Mouse (Mus musculus) liver, embryonic 12.5 days (tissue): Measurements from ENCODE around the gene Ptpn3. TPM values are rescaled to one million over a fixed set of nuclear protein-coding genes. Genes with fewer than 3 reads are reported as not detected.

Experiments used
- ATAC-seq: fragments of 200-750 bp; cut with Nextera tagmentation; 2 replicates; pipeline ENCODE4 v1.8.0; 2017; ENCODE audit warnings: moderate number of reproducible peaks, mild to moderate bottlenecking, moderate library complexity
- H3K27ac ChIP-seq: fragments of 300-500 bp; sonication (generic); 2 replicates; pipeline ENCODE4 v1.5.1; 2016; ENCODE audit warnings: mild to moderate bottlenecking
- H3K27me3 ChIP-seq: fragments of 300-500 bp; sonication (generic); replicated peaks from 2 replicates; pipeline ENCODE4 v1.6.1; 2016; ENCODE audit warnings: mild to moderate bottlenecking, moderate library complexity
- H3K36me3 ChIP-seq: fragments of 300-500 bp; sonication (generic); 2 replicates; pipeline ENCODE4 v1.6.1; 2016; ENCODE audit warnings: mild to moderate bottlenecking, moderate library complexity
- H3K4me1 ChIP-seq: fragments of 300-500 bp; sonication (generic); 2 replicates; pipeline ENCODE4 v1.6.1; 2016
- H3K4me2 ChIP-seq: fragments of 300-500 bp; sonication (generic); 2 replicates; pipeline ENCODE4 v1.6.1; 2016; ENCODE audit warnings: mild to moderate bottlenecking, moderate library complexity
- H3K4me3 ChIP-seq: fragments of 300-500 bp; sonication (generic); 2 replicates; pipeline ENCODE4 v1.5.1; 2016; ENCODE audit warnings: mild to moderate bottlenecking, moderate library complexity
- H3K9ac ChIP-seq: fragments of 300-500 bp; sonication (generic); 2 replicates; pipeline ENCODE4 v1.6.1; 2016; ENCODE audit warnings: mild to moderate bottlenecking, moderate library complexity
- H3K9me3 ChIP-seq: fragments of 300-500 bp; sonication (generic); replicated peaks from 2 replicates; pipeline ENCODE4 v1.6.1; 2016; ENCODE audit warnings: mild to moderate bottlenecking, moderate library complexity
- WGBS: fragments of 180-500 bp; shearing (Covaris S2); methylation state at CpG from one replicate; pipeline ENCODE4 v1.1.7; 2016; ENCODE audit not compliant: insufficient replicate concordance; 5-methylcytosine and 5-hydroxymethylcytosine counted together
- polyA plus RNA-seq: library from polyadenylated mRNA; unstranded; fragments of >200 nt; fragmentation: Nextera tagmentation; extraction: Ambion mirVana; gene quantifications from 2 replicates; pipeline ENCODE4 v1.2.1, GENCODE M21; 2016

The Ptpn3 gene
- polyA plus RNA-seq, 1 experiment from 2014 or later, result 0.32 TPM

DNA sequence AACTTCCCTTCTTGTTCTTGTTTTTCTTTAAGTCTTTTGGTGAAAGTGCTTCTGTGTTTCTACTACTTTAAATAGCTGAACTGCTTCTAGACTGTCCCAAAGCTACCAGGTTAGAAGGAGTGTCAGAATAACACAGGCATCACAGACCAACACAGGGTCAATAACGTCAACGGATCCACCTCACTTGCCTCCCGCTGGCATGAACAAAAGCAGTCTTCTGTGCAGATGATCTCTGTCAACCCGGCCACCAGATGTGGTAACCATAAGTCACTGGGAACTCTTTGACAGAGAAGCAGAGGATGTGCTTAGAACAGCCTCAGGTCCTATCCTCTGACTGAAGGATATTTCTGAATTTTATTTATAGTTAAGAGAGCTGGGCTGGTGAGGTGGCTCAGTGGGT, 65.9 kb downstream of the Ptpn3 start:
- no peak overlapping the region for H3K27ac ChIP-seq
- H3K4me2 ChIP-seq, result no peak overlapping the region
- WGBS, result 75% methylated on average over 4 of the region's 4 CpGs
- no peaks in the 10 kb centered on the region for H3K36me3 ChIP-seq
- H3K9ac ChIP-seq, result no peak overlapping the region
- ATAC-seq, result no peak
- no peak overlapping the region for H3K4me3 ChIP-seq
- H3K27me3 ChIP-seq, result no peaks in the 10 kb centered on the region
- H3K9me3 ChIP-seq, result no peaks in the 10 kb centered on the region
- H3K4me1 ChIP-seq, result no peaks in the 10 kb centered on the region

DNA sequence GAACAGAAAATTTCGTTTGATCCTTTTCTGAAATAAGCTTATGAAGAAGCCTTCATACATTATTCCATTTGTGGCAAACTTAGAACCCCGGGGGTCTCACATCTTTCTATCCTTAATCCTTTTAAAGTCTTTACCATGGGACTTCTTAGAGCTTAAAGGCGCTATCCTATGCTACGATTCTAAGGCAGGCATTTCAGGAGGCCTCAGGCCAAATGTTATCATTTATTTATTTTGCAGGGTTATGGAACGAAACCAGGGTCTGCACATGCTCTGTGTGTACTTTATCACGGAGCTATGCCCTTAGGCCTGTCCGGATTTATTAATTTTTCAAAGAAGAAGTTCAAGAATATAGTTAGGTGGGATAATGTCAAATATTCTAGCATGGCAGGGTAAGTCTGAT, 67.3 kb downstream of the Ptpn3 start:
- no peak for ATAC-seq
- Histone ChIP-seq H3K4me3 (no peak overlapping the region), H3K9me3 (no peaks in the 10 kb centered on the region), H3K9ac (no peak overlapping the region), H3K36me3 (no peaks in the 10 kb centered on the region), H3K4me1 (no peaks in the 10 kb centered on the region), H3K27me3 (no peaks in the 10 kb centered on the region), H3K27ac (no peak overlapping the region), H3K4me2 (no peak overlapping the region)
- 64% methylated on average over 7 of the region's 7 CpGs for WGBS

GRCm38 (mm10) chr4:57232439-57232838, 69.2 kb downstream of the Ptpn3 start:
- Histone ChIP-seq H3K9me3 (no peaks in the 10 kb centered on the region), H3K36me3 (no peaks in the 10 kb centered on the region), H3K4me1 (no peaks in the 10 kb centered on the region), H3K27ac (no peak overlapping the region), H3K27me3 (no peaks in the 10 kb centered on the region), H3K4me3 (no peak overlapping the region), H3K9ac (no peak overlapping the region), H3K4me2 (no peak overlapping the region)
- 83% methylated on average over 8 of the region's 8 CpGs for WGBS
- no peak for ATAC-seq

DNA sequence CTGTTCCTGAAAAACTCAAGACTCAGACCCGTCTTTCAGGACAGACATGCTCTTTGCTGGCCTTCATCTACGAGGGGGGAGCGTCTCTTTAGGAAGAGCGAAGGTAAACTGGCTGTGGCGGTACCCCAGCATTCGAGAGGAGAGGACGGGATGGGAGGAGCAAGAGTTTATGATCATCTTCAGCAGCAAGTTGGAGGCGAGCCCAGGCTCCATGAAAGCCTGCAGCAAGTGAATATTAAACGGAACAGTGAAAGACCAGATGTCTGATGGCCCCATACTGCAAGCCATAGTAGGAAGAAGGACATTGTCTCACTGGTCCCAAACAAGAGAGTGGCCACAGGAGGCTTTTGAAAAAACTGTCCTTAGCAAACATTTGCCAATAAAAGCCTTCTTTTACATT, 70.3 kb downstream of the Ptpn3 start:
- Histone ChIP-seq H3K4me1 (no peaks in the 10 kb centered on the region), H3K36me3 (no peaks in the 10 kb centered on the region), H3K4me2 (no peak overlapping the region), H3K9ac (no peak overlapping the region), H3K27me3 (no peaks in the 10 kb centered on the region), H3K9me3 (no peaks in the 10 kb centered on the region), H3K27ac (no peak overlapping the region), H3K4me3 (no peak overlapping the region)
- no peak for ATAC-seq
- 65% methylated on average over 9 of the region's 9 CpGs for WGBS

- Histone ChIP-seq H3K9ac (no peak overlapping the region), H3K9me3 (no peaks in the 10 kb centered on the region), H3K4me2 (no peak overlapping the region), H3K27me3 (no peaks in the 10 kb centered on the region), H3K27ac (no peak overlapping the region), H3K36me3 (no peaks in the 10 kb centered on the region), H3K4me3 (no peak overlapping the region), H3K4me1 (no peaks in the 10 kb centered on the region)
- 72% methylated on average over 7 of the region's 7 CpGs for WGBS
- no peak for ATAC-seq
Observed at GRCm38 (mm10) chr4:57230341-57230740, 71.3 kb downstream of the Ptpn3 start.

DNA sequence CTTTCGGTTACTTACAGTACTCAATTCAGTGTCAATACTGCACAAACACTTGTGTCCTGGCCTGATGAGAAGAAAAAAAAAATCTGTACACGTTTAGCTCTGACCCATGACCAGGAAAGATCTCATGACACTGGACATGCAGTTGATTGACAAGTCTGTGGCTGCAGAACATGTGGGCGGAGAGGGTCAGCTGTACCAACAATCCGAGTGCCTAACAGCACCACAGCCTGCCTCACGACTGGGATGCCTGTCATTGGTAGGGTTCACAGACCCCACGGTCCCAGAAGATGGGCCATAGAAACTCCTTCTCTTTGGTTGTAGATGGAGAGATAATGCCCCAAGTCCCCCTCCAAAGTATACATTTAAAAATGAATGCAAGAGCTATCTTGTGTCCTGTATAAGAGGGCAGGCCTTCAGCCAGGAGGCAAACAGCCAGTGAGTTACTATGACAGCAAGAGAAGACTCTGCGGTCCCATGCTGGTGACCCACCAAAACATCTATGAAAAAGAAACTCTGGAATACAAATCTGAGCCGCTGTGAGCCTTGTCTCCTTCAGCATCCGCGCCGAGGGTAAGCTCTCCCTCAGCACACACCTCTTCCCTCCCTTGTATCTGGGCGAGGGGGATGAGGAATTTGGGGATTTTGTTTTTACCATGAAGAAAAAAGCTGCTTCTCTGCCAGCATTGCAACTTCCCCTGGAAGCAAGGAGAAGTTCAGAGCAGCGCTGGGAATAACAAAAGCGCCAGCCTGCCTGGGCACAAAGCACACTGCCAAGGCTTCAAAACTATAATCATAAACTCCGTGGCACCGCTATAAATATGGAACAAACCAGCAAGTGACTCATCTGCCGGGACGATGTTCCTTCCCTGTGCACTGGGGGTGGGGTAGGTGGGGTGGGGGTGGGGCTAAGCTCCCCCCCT, 72.8 kb downstream of the Ptpn3 start:
- 67% methylated on average over 18 of the region's 18 CpGs for WGBS
- Histone ChIP-seq H3K27ac (no peak overlapping the region), H3K9me3 (no peaks in the 10 kb centered on the region), H3K4me2 (no peak overlapping the region), H3K27me3 (no peaks in the 10 kb centered on the region), H3K36me3 (no peaks in the 10 kb centered on the region), H3K4me3 (no peak overlapping the region), H3K9ac (no peak overlapping the region), H3K4me1 (0 out of 2 replicates have a peak, but pooled peaks cover under 1% of the 10 kb centered on the region)
- ATAC-seq, result no peak

- WGBS, result 84% methylated on average over 2 of the region's 2 CpGs
- Histone ChIP-seq H3K4me2 (no peak overlapping the region), H3K9ac (no peak overlapping the region), H3K4me3 (no peak overlapping the region), H3K36me3 (no peaks in the 10 kb centered on the region), H3K4me1 (0 out of 2 replicates have a peak, but pooled peaks cover 4% of the 10 kb centered on the region), H3K27ac (no peak overlapping the region), H3K27me3 (no peaks in the 10 kb centered on the region), H3K9me3 (no peaks in the 10 kb centered on the region)
- no peak for ATAC-seq
Observed at GRCm38 (mm10) chr4:57224776-57225175, 76.9 kb downstream of the Ptpn3 start.

DNA sequence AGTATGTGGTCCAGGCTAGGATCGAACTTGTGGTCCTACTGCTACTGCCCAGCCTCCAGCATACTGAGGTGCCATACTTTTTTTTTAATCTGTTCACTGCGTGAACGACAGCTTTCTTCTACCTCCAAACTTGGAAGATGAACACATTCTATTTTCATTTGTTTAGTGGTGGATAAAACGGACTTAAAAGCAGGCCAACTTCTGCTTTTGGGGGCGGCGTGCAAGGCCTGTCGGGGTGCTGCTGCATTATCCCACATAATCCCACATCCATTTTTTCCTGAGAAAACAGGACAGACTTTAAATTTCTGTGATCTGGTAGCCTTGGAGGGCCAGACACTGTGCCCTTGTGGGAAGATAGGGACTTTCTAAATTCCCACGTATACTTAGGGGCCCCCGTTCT, 83.9 kb downstream of the Ptpn3 start:
- Histone ChIP-seq H3K4me1 (no peaks in the 10 kb centered on the region), H3K36me3 (no peaks in the 10 kb centered on the region), H3K4me2 (no peak overlapping the region), H3K9me3 (no peaks in the 10 kb centered on the region), H3K27me3 (no peaks in the 10 kb centered on the region), H3K4me3 (no peak overlapping the region), H3K27ac (no peak overlapping the region), H3K9ac (no peak overlapping the region)
- ATAC-seq, result no peak
- WGBS, result 69% methylated on average over 9 of the region's 9 CpGs

DNA sequence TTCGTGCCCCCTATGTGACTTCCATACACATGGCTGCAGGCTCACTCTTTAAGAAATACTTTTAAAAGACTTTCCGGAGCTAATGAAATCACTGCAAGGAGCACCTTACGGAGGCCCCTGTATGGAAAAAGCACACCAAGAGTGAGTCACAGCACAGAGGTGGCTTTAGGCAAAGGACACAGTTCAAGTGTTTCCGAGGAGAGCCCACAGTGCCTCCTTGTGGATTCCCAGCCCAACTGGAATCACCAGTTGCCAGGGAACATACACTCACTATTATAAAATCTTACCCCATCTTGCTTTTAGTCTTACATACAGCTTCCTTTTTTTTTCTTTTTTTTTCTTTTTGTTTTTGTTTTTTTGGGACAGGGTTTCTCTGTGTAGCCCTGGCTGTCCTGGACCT, 85.1 kb downstream of the Ptpn3 start:
- no peak overlapping the region for H3K9ac ChIP-seq
- H3K4me3 ChIP-seq, result no peak overlapping the region
- no peaks in the 10 kb centered on the region for H3K36me3 ChIP-seq
- no peaks in the 10 kb centered on the region for H3K27me3 ChIP-seq
- WGBS, result 74% methylated on average over 4 of the region's 4 CpGs
- no peaks in the 10 kb centered on the region for H3K4me1 ChIP-seq
- no peak overlapping the region for H3K4me2 ChIP-seq
- no peak for ATAC-seq
- no peaks in the 10 kb centered on the region for H3K9me3 ChIP-seq
- no peak overlapping the region for H3K27ac ChIP-seq

DNA sequence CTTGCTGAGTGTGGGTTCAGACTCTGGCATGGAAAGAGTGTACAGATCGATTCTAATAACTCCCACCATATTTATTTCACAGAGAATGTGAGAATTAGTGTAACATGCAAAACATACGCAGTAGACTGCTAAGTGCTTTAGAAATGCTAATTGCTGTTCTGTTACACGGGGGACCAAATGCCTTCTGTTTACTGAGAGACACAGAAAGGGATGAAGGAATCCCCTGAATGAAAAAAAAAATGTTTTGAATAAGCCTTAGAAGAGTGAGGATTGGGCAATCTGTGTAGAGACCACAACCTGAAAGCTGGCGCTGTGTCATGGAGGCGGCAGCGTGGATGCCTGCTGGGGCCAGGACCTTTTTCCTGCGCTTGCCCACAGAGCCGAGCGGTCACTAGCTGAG, 86.8 kb downstream of the Ptpn3 start:
- 69% methylated on average over 9 of the region's 9 CpGs for WGBS
- Histone ChIP-seq H3K9me3 (no peaks in the 10 kb centered on the region), H3K27ac (no peak overlapping the region), H3K4me1 (no peaks in the 10 kb centered on the region), H3K4me2 (no peak overlapping the region), H3K36me3 (no peaks in the 10 kb centered on the region), H3K27me3 (no peaks in the 10 kb centered on the region), H3K9ac (no peak overlapping the region), H3K4me3 (no peak overlapping the region)
- ATAC-seq, result no peak

- 71% methylated on average over 3 of the region's 3 CpGs for WGBS
- no peaks in the 10 kb centered on the region for H3K4me1 ChIP-seq
- H3K9ac ChIP-seq, result no peak overlapping the region
- no peak overlapping the region for H3K27ac ChIP-seq
- H3K4me2 ChIP-seq, result no peak overlapping the region
- no peaks in the 10 kb centered on the region for H3K36me3 ChIP-seq
- no peaks in the 10 kb centered on the region for H3K27me3 ChIP-seq
- ATAC-seq, result no peak
- no peak overlapping the region for H3K4me3 ChIP-seq
- H3K9me3 ChIP-seq, result no peaks in the 10 kb centered on the region
Observed at GRCm38 (mm10) chr4:57214114-57214513, 87.5 kb downstream of the Ptpn3 start.

GRCm38 (mm10) chr4:57211706-57212105, 89.9 kb downstream of the Ptpn3 start:
- ATAC-seq, result no peak
- no peak overlapping the region for H3K4me3 ChIP-seq
- no peaks in the 10 kb centered on the region for H3K27me3 ChIP-seq
- H3K4me1 ChIP-seq, result no peaks in the 10 kb centered on the region
- H3K4me2 ChIP-seq, result no peak overlapping the region
- no peak overlapping the region for H3K27ac ChIP-seq
- no peaks in the 10 kb centered on the region for H3K36me3 ChIP-seq
- no peaks in the 10 kb centered on the region for H3K9me3 ChIP-seq
- 59% methylated on average over 2 of the region's 2 CpGs for WGBS
- no peak overlapping the region for H3K9ac ChIP-seq

DNA sequence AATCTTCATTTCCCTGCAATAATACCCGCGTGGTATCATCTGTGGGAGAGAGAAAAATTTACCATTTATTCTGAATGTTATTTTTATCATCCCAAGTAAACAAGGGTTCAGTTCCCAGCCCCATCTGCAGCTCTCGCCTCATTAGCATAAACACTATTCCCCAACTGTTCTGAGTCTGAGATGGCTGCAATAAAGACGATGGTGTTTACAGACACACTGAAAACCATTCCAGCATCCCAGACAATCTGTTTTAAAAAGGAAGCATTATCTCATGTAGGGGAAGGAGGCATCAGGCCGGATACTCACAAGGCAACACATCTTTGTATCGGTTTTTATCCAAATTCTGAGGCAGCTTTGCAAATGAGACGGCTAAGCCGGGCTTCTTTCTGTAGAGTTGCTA, 95.7 kb downstream of the Ptpn3 start:
- H3K9me3 ChIP-seq, result no peaks in the 10 kb centered on the region
- no peaks in the 10 kb centered on the region for H3K36me3 ChIP-seq
- no peaks in the 10 kb centered on the region for H3K27me3 ChIP-seq
- H3K4me1 ChIP-seq, result 0 out of 2 replicates have a peak, but pooled peaks cover 7% of the 10 kb centered on the region
- no peak for ATAC-seq
- H3K4me3 ChIP-seq, result no peak overlapping the region
- no peak overlapping the region for H3K9ac ChIP-seq
- H3K4me2 ChIP-seq, result no peak overlapping the region
- H3K27ac ChIP-seq, result no peak overlapping the region
- WGBS, result 70% methylated on average over 8 of the region's 8 CpGs
